Mouse (Mus musculus): ENCODE data around the gene Spata32. TPM values are rescaled to one million over a fixed set of nuclear protein-coding genes. Genes with fewer than 3 reads are reported as not detected.
A peak's percentile ranks its signal among the peaks of the same experiment; 100 is the strongest.

The Spata32 gene
- polyA plus RNA-seq, 1 experiment from 2014 or later, result not detected

- no peaks in the 10 kb centered on the region for H3K36me3 ChIP-seq (ENCODE audit: control insufficient read depth, insufficient read depth, low read length)
- ATAC-seq (replicated peaks; ENCODE audit: low FRiP score) (no peak), DNase-seq (ENCODE audit: low spot score) (no peak)
- no peaks in the 10 kb centered on the region for H3K9me3 ChIP-seq (ENCODE audit: control insufficient read depth, low read length)
- WGBS, result 46% methylated on average over 6 of the region's 6 CpGs
- peaks cover 16% of the 10 kb centered on the region for H3K4me1 ChIP-seq (replicated peaks; ENCODE audit: control insufficient read depth, insufficient read depth, low read length)
- H3K9ac ChIP-seq (ENCODE audit: low read depth, low read length), result no peak overlapping the region
- 0 out of 2 replicates have a peak overlapping the region, but pooled peaks have one; percentile 21 for H3K27ac ChIP-seq (ENCODE audit: low read depth, low read length)
- H3K4me2 ChIP-seq, result no peak overlapping the region
- no peak overlapping the region for H3K4me3 ChIP-seq (ENCODE audit: low read depth, low read length)
- no peaks in the 10 kb centered on the region for H3K27me3 ChIP-seq (replicated peaks; ENCODE audit: control insufficient read depth, insufficient read depth, low read length)
Observed at GRCm38 (mm10) chr11:103249509-103249908, 31.3 kb upstream of the Spata32 start.

- no peaks in the 10 kb centered on the region for H3K36me3 ChIP-seq (ENCODE audit: control insufficient read depth, insufficient read depth, low read length)
- no peaks in the 10 kb centered on the region for H3K27me3 ChIP-seq (replicated peaks; ENCODE audit: control insufficient read depth, insufficient read depth, low read length)
- DNase-seq (ENCODE audit: low spot score) (no peak), ATAC-seq (replicated peaks; ENCODE audit: low FRiP score) (no peak)
- peaks cover 16% of the 10 kb centered on the region for H3K4me1 ChIP-seq (replicated peaks; ENCODE audit: control insufficient read depth, insufficient read depth, low read length)
- 62% methylated on average over 5 of the region's 5 CpGs for WGBS
- no peak overlapping the region for H3K9ac ChIP-seq (ENCODE audit: low read depth, low read length)
- no peak overlapping the region for H3K4me3 ChIP-seq (ENCODE audit: low read depth, low read length)
- H3K9me3 ChIP-seq (ENCODE audit: control insufficient read depth, low read length), result no peaks in the 10 kb centered on the region
- no peak overlapping the region for H3K4me2 ChIP-seq
- H3K27ac ChIP-seq (ENCODE audit: low read depth, low read length), result no peak overlapping the region
Observed at GRCm38 (mm10) chr11:103248837-103249236, 30.6 kb upstream of the Spata32 start.

- no peaks in the 10 kb centered on the region for H3K27me3 ChIP-seq (replicated peaks; ENCODE audit: control insufficient read depth, insufficient read depth, low read length)
- no peak overlapping the region for H3K4me2 ChIP-seq
- WGBS, result 80% methylated on average over 11 of the region's 11 CpGs
- no peak overlapping the region for H3K27ac ChIP-seq (ENCODE audit: low read depth, low read length)
- no peak overlapping the region for H3K9ac ChIP-seq (ENCODE audit: low read depth, low read length)
- H3K4me1 ChIP-seq (replicated peaks; ENCODE audit: control insufficient read depth, insufficient read depth, low read length), result peaks cover 16% of the 10 kb centered on the region
- ATAC-seq (replicated peaks; ENCODE audit: low FRiP score), result no peak
- H3K36me3 ChIP-seq (ENCODE audit: control insufficient read depth, insufficient read depth, low read length), result no peaks in the 10 kb centered on the region
- DNase-seq (ENCODE audit: low spot score), result no peak
- no peaks in the 10 kb centered on the region for H3K9me3 ChIP-seq (ENCODE audit: control insufficient read depth, low read length)
- no peak overlapping the region for H3K4me3 ChIP-seq (ENCODE audit: low read depth, low read length)
Observed at GRCm38 (mm10) chr11:103247504-103248177, 29.4 kb upstream of the Spata32 start.

GRCm38 (mm10) chr11:103246731-103247290 lies 28.6 kb upstream of the Spata32 start:
- Histone ChIP-seq H3K4me3 (ENCODE audit: low read depth, low read length) (no peak overlapping the region), H3K27me3 (replicated peaks; ENCODE audit: control insufficient read depth, insufficient read depth, low read length) (no peaks in the 10 kb centered on the region), H3K9ac (ENCODE audit: low read depth, low read length) (no peak overlapping the region), H3K9me3 (ENCODE audit: control insufficient read depth, low read length) (no peaks in the 10 kb centered on the region), H3K36me3 (ENCODE audit: control insufficient read depth, insufficient read depth, low read length) (no peaks in the 10 kb centered on the region), H3K27ac (ENCODE audit: low read depth, low read length) (peak overlapping the region; percentile 16; the same call in 1 of the 2 replicates), H3K4me1 (replicated peaks; ENCODE audit: control insufficient read depth, insufficient read depth, low read length) (peaks cover 16% of the 10 kb centered on the region), H3K4me2 (no peak overlapping the region)
- ATAC-seq (replicated peaks; ENCODE audit: low FRiP score), result no peak
- WGBS, result 69% methylated on average over 4 of the region's 4 CpGs
- DNase-seq (ENCODE audit: low spot score), result no peak

- Histone ChIP-seq H3K9ac (ENCODE audit: low read depth, low read length) (no peak overlapping the region), H3K4me2 (no peak overlapping the region), H3K9me3 (ENCODE audit: control insufficient read depth, low read length) (no peaks in the 10 kb centered on the region), H3K27me3 (replicated peaks; ENCODE audit: control insufficient read depth, insufficient read depth, low read length) (no peaks in the 10 kb centered on the region), H3K36me3 (ENCODE audit: control insufficient read depth, insufficient read depth, low read length) (no peaks in the 10 kb centered on the region), H3K4me1 (replicated peaks; ENCODE audit: control insufficient read depth, insufficient read depth, low read length) (peaks cover 16% of the 10 kb centered on the region), H3K27ac (ENCODE audit: low read depth, low read length) (peak overlapping the region; percentile 16; the same call in 1 of the 2 replicates), H3K4me3 (ENCODE audit: low read depth, low read length) (no peak overlapping the region)
- DNase-seq (ENCODE audit: low spot score), result no peak
- WGBS, result 45% methylated on average over 10 of the region's 10 CpGs
- no peak for ATAC-seq (replicated peaks; ENCODE audit: low FRiP score)
Observed at GRCm38 (mm10) chr11:103246081-103246730, 28.0 kb upstream of the Spata32 start.

- ATAC-seq (replicated peaks; ENCODE audit: low FRiP score), result no peak
- DNase-seq (ENCODE audit: low spot score), result no peak
- H3K4me3 ChIP-seq (ENCODE audit: low read depth, low read length), result no peak overlapping the region
- no peak overlapping the region for H3K4me2 ChIP-seq
- no peaks in the 10 kb centered on the region for H3K9me3 ChIP-seq (ENCODE audit: control insufficient read depth, low read length)
- H3K27ac ChIP-seq (ENCODE audit: low read depth, low read length), result no peak overlapping the region
- 84% methylated on average over 4 of the region's 4 CpGs for WGBS
- H3K4me1 ChIP-seq (replicated peaks; ENCODE audit: control insufficient read depth, insufficient read depth, low read length), result peaks cover 16% of the 10 kb centered on the region
- H3K9ac ChIP-seq (ENCODE audit: low read depth, low read length), result no peak overlapping the region
- H3K36me3 ChIP-seq (ENCODE audit: control insufficient read depth, insufficient read depth, low read length), result no peaks in the 10 kb centered on the region
- H3K27me3 ChIP-seq (replicated peaks; ENCODE audit: control insufficient read depth, insufficient read depth, low read length), result no peaks in the 10 kb centered on the region
Observed at GRCm38 (mm10) chr11:103244856-103245255, 26.6 kb upstream of the Spata32 start.

- no peaks in the 10 kb centered on the region for H3K9me3 ChIP-seq (ENCODE audit: control insufficient read depth, low read length)
- no peaks in the 10 kb centered on the region; the same call in 1 of the 2 replicates for H3K36me3 ChIP-seq (ENCODE audit: control insufficient read depth, insufficient read depth, low read length)
- DNase-seq (ENCODE audit: low spot score), result no peak
- H3K27me3 ChIP-seq (replicated peaks; ENCODE audit: control insufficient read depth, insufficient read depth, low read length), result no peaks in the 10 kb centered on the region
- 43% methylated on average over 7 of the region's 7 CpGs for WGBS
- H3K4me1 ChIP-seq (replicated peaks; ENCODE audit: control insufficient read depth, insufficient read depth, low read length), result peaks cover 2% of the 10 kb centered on the region
- H3K4me2 ChIP-seq, result no peak overlapping the region
- no peak overlapping the region for H3K9ac ChIP-seq (ENCODE audit: low read depth, low read length)
- H3K4me3 ChIP-seq (ENCODE audit: low read depth, low read length), result no peak overlapping the region
- no peak overlapping the region for H3K27ac ChIP-seq (ENCODE audit: low read depth, low read length)
- no peak for ATAC-seq (replicated peaks; ENCODE audit: low FRiP score)
Observed at GRCm38 (mm10) chr11:103240740-103241139, 22.5 kb upstream of the Spata32 start.

- Histone ChIP-seq H3K4me2 (no peak overlapping the region), H3K9me3 (ENCODE audit: control insufficient read depth, low read length) (no peaks in the 10 kb centered on the region), H3K9ac (ENCODE audit: low read depth, low read length) (no peak overlapping the region), H3K36me3 (ENCODE audit: control insufficient read depth, insufficient read depth, low read length) (no peaks in the 10 kb centered on the region; the same call in 1 of the 2 replicates), H3K4me1 (replicated peaks; ENCODE audit: control insufficient read depth, insufficient read depth, low read length) (no peaks in the 10 kb centered on the region; the same call in 1 of the 2 replicates), H3K4me3 (ENCODE audit: low read depth, low read length) (no peak overlapping the region), H3K27ac (ENCODE audit: low read depth, low read length) (no peak overlapping the region), H3K27me3 (replicated peaks; ENCODE audit: control insufficient read depth, insufficient read depth, low read length) (no peaks in the 10 kb centered on the region)
- no peak for DNase-seq (ENCODE audit: low spot score)
- no peak for ATAC-seq (replicated peaks; ENCODE audit: low FRiP score)
- 63% methylated on average over 9 of the region's 9 CpGs for whole genome bisulfite sequencing
Observed at GRCm38 (mm10) chr11:103237757-103238156, 19.5 kb upstream of the Spata32 start.

Data from liver, embryonic 11.5 days (tissue).